9 mouse cellular contexts compared by ENCODE assay signal in the genomic region with DNA sequence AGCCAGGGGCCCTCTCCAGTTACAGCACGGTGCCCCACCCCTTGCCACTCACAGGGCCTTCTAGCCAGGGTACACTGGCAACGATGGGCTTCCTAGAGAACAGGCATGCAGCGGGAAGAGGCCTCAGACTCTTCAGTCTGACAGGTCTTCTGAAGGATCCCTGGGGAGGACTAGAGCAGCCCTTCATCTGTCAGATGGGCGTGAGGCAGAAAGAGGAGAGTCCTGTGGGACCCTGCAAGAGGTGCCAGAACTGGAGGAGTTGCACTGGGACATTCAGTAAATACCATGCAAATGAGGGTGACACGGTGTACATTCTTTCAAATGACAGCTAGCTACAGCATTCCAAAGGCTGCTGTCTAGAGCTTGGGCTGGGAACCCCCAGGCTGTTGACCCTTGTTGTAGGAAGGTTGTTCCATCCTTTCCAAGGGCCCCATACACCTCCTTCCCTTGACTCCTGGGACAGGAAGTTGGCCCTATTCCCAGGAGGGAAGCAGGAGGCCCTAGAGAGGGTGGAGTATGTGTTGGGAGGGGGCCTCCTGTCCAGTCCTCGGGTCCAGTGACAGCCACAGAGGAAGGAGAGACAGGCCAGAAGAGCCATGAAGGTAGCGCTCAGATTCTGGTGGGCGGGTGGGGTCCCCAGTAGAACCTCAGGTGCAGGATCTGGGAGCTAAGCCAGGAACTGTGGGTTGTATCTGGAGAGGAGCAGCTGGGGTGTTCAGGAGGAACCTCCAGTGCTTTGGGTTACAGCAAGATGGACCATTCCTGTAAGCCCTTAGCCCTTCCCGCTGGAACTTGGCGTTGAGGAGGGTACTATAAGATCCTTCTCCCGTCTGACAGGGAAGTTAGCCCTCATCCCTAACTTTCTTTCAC. TPM values are rescaled to one million over a fixed set of nuclear protein-coding genes. Genes with fewer than 3 reads are reported as not detected.
DNase-seq lines count a peak whose midpoint lies in the region; ATAC-seq and TF ChIP-seq lines count a peak whose summit lies in the region.
"Had no signal": no experiment of that assay in that cellular context is flagged by ENCODE, and none has a peak within 500 bp of the region (broad histone marks: within the 10 kb centered on the region; RNA-seq: fewer than 3 reads in every experiment).

No protein-coding gene starts in this region.

- H3K4me3 ChIP-seq in lung, postnatal 0 days (ENCODE audit: low read depth, low read length): peak overlapping the region; percentile 48
- H3K4me3 ChIP-seq: erythroblast, embryonic 14.5 days had no signal

- TF ChIP-seq EP300 in lung, postnatal 0 days (IDR thresholded peaks at IDR 0.05): peak; percentile 84

- H3K9ac ChIP-seq in lung, postnatal 0 days (replicated peaks; ENCODE audit: low read depth): peak overlapping the region; percentile 93

- peak overlapping the region; percentile 87 for H3K4me2 ChIP-seq in lung, postnatal 0 days (replicated peaks; ENCODE audit: low read depth, low read length)

- DNase-seq in adrenal gland, adult (ENCODE audit: inconsistent age in 2 of 2, low spot score in 1 of 2): peak; percentile 73 to 87
- DNase-seq in adrenal gland, adult 18-20 months (ENCODE audit: low spot score in 2 of 2): no peak
- peak; percentile 66 to 67 for DNase-seq in adrenal gland, postnatal 36 days
- peak; percentile 89 to 94 for DNase-seq in heart, adult 9 months (ENCODE audit: low spot score in 2 of 2)
- peak; percentile 79 to 88 for DNase-seq in kidney, adult 8-10 months
- peak; percentile 93 for DNase-seq in lung, postnatal 0 days (ENCODE audit: low spot score)
- no peak for DNase-seq in right cerebral cortex, postnatal 36 days (ENCODE audit: low spot score in 2 of 2)
- no peak for DNase-seq in B cell, adult 2 months

- H3K4me1 ChIP-seq in lung, postnatal 0 days (ENCODE audit: insufficient read depth, low read depth, low read length): peaks cover 43% of the 10 kb centered on the region

- no peak for TF ChIP-seq CTCF in lung, postnatal 0 days (IDR thresholded peaks at IDR 0.05)

- H3K9me3 ChIP-seq in lung, postnatal 0 days (ENCODE audit: low read length): no peaks in the 10 kb centered on the region

- peak overlapping the region; percentile 100 for H3K27ac ChIP-seq in lung, postnatal 0 days (ENCODE audit: low read length)

- H3K27me3 ChIP-seq in lung, postnatal 0 days (replicated peaks; ENCODE audit: insufficient read depth, low read length): no peaks in the 10 kb centered on the region

- peak; percentile 34 for ATAC-seq in lung, postnatal 0 days

- WGBS in lung, postnatal 0 days: 6% methylated on average over 11 of the region's 11 CpGs

- 0 out of 2 replicates have a peak, but pooled peaks cover 8% of the 10 kb centered on the region for H3K36me3 ChIP-seq in lung, postnatal 0 days (ENCODE audit: insufficient read depth, low read length)

RNA-seq across cellular contexts. Expression of a gene that starts 1.7 kb away (rescaled TPM):
- 10 to 100 TPM; 76.9 to 89.5 TPM for total RNA-seq in adrenal gland, adult 18-20 months (2021)
- 10 to 100 TPM; 68.4 to 87.6 TPM for total RNA-seq in adrenal gland, postnatal 36 days (2021)
- 48.7 and 51.6 TPM in 2 replicates for polyA plus RNA-seq in lung, postnatal 0 days (2015; fragmentation: Nextera tagmentation; extraction: Ambion mirVana)

RNA-seq across cellular contexts. Expression of a gene that starts 28.3 kb away (rescaled TPM):
- total RNA-seq in adrenal gland, adult 18-20 months (2021): 100 to 1,000 TPM; 197 to 252 TPM
- 100 to 1,000 TPM; 225 to 261 TPM for total RNA-seq in adrenal gland, postnatal 36 days (2021)
- 54.0 and 61.8 TPM in 2 replicates for polyA plus RNA-seq in lung, postnatal 0 days (2015; fragmentation: Nextera tagmentation; extraction: Ambion mirVana)

RNA-seq across cellular contexts. Expression of a gene that starts 34.1 kb away (rescaled TPM):
- total RNA-seq in adrenal gland, adult 18-20 months (2021): 10 to 100 TPM; 33.0 to 36.9 TPM
- total RNA-seq in adrenal gland, postnatal 36 days (2021): 10 to 100 TPM; 34.4 to 42.4 TPM
- 20.4 and 22.2 TPM in 2 replicates for polyA plus RNA-seq in lung, postnatal 0 days (2015; fragmentation: Nextera tagmentation; extraction: Ambion mirVana)

RNA-seq across cellular contexts. Expression of a gene that starts 42.3 kb away (rescaled TPM):
- 10 to 100 TPM; 45.1 to 66.2 TPM for total RNA-seq in adrenal gland, adult 18-20 months (2021)
- total RNA-seq in adrenal gland, postnatal 36 days (2021): 10 to 100 TPM; 43.4 to 51.3 TPM
- 109 and 123 TPM in 2 replicates for polyA plus RNA-seq in lung, postnatal 0 days (2015; fragmentation: Nextera tagmentation; extraction: Ambion mirVana)

RNA-seq across cellular contexts. Expression of a gene that starts 48.4 kb away (rescaled TPM):
- total RNA-seq in adrenal gland, adult 18-20 months (2021): under 1 TPM; 0.26 to 0.56 TPM
- under 1 TPM; 0.40 to 0.49 TPM for total RNA-seq in adrenal gland, postnatal 36 days (2021)
- 0.08 and 0.16 TPM in 2 replicates for polyA plus RNA-seq in lung, postnatal 0 days (2015; fragmentation: Nextera tagmentation; extraction: Ambion mirVana)

Comparison
In these comparisons a context has a peak if more than half of its experiments do, and no peak if none do; other contexts are left out.
1. DNase-seq: peak in adrenal gland, adult (2 of 2), adrenal gland, postnatal 36 days (2 of 2), heart, adult 9 months (2 of 2), kidney, adult 8-10 months (2 of 2) and lung, postnatal 0 days (single experiment); none in adrenal gland, adult 18-20 months (0 of 2), right cerebral cortex, postnatal 36 days (0 of 2) and B cell, adult 2 months (0 of 2).